Mouse (Mus musculus) adrenal gland, postnatal 36 days (tissue): ENCODE results near the gene Sec63. TPM values are rescaled to one million over a fixed set of nuclear protein-coding genes. Genes with fewer than 3 reads are reported as not detected.
A peak's percentile ranks its signal among the peaks of the same experiment; 100 is the strongest.

ENCODE experiments used
- DNase-seq, 2 experiments: peaks; one replicate each; pipeline ENCODE4 v3.0.0; 2021; ENCODE audit warnings: mixed read lengths in 1 of 2
- total RNA-seq, 2 experiments: library from RNA; stranded (reverse); gene quantifications; 2 replicates each; pipeline ENCODE4 v1.2.3; 2021

Sec63 gene
- total RNA-seq, 2 experiments from 2014 or later, result 67.3 to 74.6 TPM

DNA sequence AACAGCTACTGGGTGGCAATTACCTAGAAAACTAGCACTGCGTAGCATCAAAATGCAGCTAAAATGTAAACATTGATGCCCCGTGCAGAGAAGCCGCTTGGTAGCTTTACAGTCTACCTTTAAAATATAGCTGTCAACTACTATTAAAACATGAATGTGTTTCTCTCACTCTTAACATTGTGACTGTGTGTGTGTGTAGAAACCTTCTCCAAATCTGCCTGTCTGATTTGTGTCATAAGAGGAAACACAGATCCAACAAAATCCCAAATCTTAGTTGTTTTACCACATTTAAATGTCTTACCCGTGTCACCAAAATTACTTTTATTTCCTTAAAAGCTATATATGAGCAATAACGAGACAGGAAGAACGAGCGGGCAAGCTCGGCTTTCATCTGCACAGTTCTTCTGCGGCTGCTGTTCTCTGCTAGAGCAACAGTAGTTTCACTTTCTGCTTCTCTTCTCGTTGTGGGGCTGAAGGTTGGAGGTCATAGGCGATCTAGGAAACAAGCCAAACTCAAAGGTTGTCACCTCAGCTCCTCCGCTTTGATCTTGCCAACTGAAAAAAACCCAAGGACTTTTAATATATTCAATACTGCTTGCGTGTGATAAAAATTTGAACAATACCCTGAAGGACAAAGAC is 100.9 kb downstream of the Sec63 start:
- DNase-seq, result peak; percentile 56 to 70

DNA sequence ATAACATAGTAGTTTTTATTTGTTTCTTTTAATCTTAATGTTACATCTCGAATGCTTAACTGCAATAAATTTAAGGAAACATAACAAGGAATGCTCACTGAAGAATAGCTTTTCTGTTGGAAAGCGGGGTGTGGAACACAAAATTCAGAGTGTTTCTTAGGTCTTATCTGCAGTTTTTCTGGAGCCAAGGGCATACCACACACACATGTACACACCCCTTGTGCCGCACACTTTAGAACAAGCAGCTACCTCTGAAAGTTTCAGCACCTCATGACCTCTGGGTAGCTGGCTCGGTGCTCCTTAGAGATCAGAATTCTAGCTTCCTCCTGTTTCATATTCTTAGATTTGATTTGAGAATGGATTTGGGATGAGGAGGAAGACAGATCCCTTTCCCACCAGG is 101.5 kb downstream of the Sec63 start:
- DNase-seq, result no peak

DNA sequence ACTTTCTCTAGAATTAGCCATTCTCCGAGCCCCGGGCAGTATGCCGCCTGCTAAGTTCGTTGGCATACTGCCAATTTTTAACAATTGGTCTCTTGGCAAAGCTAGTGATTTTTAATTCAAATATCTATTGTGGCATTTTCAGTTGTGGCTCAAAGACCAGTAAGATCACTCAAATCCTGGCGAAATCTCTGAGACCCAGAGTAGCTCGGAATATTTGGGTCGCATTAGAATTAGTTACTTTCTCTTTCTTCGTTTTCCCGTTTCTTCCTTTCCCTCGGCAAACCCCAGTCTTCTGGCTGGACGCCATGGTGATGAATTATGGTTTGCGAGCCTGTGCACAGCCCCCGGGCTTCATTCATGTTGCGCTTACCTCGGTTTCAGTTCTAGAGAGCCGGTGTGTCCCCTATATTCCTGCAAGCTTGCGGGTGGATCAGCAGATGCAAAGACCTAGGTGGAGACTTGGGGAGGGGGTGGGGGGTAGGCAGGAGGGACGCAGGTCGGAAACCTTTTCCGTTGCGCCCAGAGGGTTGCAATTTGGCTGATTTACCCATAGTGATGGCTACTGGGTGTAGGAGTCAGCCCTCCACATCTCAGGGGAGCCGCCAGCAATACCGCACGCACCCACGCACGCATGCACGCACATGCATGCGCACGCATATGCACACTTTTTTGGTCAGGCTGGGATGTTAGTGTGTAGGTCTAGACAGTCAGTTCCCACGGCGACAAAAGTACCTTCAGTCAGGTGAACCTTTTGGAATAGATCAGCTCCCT is 102.5 kb downstream of the Sec63 start:
- peak; percentile 73 to 82 for DNase-seq

DNA sequence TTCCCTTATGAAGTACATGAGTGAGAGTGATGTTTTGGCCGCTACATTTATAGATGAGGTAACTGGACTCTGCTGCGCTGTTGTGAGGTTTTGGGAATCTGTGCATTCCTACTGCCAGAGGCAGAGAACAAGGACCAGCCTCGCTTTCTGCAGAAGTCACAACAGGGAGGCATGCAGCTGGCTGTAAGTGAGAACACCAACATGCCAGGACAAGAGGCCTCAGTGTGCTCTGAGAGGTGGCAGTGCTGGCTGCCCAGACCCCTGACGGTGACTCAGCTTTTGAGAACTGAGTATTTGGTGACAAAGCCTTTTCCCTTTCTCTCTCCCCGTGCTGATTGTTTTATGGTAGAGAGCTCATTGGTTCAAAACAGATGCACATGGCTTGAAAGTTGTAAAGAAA is 103.4 kb downstream of the Sec63 start:
- peak in 1 of 2 experiments; percentile 30 for DNase-seq

DNA sequence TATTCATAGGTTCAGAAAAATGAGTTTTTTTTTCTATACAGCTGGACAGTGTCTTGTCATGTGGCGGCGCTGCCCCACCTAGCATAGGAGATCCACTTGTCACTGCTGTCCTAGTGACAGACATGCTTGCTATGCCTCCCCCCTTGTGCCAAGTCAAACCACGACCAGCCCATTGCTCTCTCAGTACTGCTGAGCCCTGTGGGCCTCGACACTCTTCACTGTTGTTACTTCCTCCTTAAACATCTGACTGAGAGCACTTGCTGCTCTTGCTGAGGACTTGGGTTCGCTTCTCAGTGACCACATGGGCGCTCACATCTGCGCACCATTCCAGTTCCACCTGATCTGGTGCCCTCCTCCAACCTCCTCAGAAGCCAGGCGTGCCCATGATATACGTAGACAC is 107.1 kb downstream of the Sec63 start:
- DNase-seq, result no peak

DNA sequence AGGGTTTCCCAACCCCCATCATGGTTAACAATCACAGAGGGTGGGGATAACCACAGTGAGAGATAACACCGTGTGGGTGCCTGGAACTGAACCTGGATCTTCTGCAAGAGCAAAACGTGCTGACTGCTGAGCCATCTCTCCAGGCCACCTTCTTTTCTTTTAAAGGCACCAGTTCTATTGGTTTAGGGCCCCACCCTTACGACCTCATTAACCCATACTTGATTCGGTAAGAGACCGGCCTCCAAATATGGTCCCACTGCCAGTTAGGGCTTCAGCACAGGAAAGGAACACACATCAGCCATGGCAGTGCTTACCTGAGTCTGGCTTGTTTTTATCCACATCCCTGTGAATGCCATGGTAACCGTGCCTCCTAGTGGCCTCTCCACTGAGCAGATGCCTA is 108.2 kb downstream of the Sec63 start:
- no peak for DNase-seq

DNA sequence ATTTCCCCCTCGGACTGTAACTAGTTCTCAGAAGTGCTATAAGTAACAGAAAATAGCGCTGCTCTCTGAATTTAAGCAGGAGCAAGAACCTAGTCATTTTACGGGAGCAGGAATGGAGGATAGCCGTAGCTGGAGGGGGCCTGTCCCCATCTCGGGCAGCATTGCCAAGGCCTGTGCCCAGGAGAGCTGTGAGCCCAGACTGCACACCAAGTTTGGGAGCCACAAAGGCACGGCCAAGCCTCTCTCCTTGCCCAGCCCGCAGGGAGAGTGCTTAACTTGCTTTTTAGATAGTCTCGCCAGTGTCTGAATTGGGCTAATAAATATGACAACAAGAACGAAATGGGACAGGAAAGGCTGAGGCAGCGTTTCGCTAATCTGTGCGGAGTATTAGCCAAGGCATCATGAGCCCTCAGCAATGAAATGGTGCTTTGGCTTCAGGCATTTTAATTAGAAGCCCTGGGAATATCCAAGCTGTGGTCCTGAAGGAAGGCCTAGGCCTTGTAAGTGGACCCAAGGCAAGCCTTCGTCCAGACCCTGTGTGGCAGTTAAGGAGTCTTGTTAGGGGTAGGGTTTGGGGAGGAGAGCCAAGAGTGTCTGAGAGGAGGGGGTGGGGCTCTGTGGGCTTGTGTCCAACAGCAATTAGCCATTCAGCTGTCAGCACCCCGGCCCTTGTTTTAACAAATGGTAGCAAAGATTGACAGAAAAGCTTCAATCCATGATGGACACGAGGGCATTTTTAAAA is 111.1 kb downstream of the Sec63 start:
- DNase-seq, result no peak

DNA sequence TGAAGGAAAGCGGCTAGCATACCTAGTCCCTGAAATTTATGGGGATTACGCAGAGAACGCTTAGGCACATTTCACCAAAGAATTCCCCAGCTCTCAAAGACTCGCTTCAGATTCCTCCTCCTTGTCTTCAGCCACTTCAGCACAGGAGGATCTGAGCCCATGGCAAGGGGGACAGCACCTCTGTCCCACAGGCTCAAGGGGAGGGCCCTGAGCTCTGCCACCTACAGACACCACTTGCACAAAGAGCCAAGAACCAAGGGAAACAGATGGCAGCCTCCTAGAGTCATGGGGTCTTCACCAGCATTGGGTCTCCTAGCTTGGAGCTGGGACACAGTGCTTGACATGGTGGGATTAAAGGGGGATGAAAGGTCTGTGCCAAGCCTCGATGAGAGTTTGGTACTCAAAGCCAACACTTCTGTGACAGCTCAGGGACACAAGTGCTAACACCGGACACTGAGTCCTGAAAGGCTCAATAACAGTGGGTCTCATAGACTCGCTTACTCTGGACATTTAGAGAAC is 111.8 kb downstream of the Sec63 start:
- no peak for DNase-seq

DNA sequence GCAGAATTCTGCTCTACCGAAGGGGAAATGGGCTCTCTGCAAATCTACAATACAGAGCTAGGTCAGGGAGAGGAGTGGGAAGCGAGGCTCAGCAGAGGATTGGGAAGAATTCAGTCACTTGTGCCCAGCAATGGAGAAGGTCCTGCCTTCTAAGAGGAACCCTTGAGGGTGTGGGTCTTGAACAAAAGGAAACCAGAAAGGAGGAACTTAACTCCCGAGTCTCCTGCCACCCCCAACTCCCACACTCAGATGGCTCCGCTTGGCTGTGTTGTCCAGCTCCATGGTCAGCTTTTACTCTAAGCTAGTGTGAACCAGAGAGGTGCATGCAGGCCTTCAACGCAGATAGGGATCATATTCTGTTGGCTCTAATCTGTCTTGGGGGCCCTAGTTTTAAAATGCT is 114.9 kb downstream of the Sec63 start:
- DNase-seq, result no peak

DNA sequence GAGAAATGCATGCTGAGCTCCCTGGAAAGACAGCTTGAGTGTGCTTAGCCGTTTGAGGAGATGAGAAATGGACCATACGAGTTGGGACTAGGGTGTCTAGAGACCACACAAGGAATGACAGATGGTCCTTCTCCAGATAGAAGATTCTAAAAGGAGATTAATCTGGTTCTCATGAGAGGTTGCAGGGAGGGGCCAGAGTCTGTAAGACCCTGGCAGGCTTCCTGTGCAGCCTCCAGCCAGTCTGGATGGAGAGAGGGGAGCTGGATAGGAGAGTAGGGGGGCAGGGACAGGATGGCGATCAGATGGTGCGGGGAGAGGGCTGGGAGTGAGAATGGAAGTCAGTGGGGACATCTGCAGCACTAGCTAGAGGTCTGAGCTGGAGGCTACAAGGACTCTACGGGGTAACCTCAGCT is 118.0 kb downstream of the Sec63 start:
- DNase-seq, result no peak

DNA sequence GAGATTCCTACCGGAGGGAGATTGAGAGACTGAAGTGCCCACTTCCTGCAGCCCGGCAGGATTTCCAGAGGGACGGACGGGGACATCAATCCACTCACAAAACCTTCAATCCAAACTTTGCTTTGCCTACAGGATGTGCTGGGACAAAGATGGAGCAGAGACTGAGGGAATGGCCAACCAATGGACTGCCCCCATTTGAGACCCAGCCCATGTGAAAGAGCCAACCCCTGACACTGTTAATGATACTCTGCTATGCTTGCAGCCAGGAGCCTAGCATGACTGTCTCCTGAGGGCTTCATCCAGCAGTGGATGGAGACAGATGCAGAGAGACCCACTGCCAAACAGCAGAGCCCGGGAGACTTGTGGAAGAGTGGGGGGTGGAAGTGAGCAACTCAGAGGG is 118.4 kb downstream of the Sec63 start:
- DNase-seq, result no peak

Other genes with a start within 250 kb of the Sec63 start
- not detected for gene Nr2e1, start 177.9 kb upstream of the Sec63 start, total RNA-seq
- gene Ostm1, start 177.7 kb upstream of the Sec63 start, total RNA-seq, result 10 to 100 TPM; 25.6 to 29.3 TPM
- 1 to 10 TPM; 2.4 to 4.1 TPM for gene Scml4, start 98.9 kb downstream of the Sec63 start, total RNA-seq